Mouse (Mus musculus): ENCODE results near the gene Hs6st3. TPM values are rescaled to one million over a fixed set of nuclear protein-coding genes. Genes with fewer than 3 reads are reported as not detected.

Hs6st3 gene
- polyA plus RNA-seq, 1 experiment from 2014 or later = not detected

DNA sequence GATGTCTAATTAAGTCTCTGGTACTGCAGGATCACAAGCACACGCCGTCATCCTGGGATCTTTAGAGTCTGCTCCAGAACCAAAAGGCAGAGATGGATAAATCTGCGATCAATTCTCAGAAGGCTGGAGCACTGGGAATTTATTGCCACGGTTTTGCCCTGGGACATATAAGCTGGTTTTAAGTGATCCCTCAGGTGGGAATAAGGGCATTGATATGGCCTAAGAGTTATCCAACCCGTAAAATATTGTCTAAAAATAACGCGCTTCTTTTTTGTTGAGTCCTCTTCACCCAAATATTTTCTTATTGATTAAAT is 693.8 kb downstream of the Hs6st3 start:
- Histone ChIP-seq H3K9me3 (replicated peaks; ENCODE audit: control insufficient read depth, low read length) (no peaks in the 10 kb centered on the region), H3K9ac (ENCODE audit: low read depth, low read length) (no peak overlapping the region), H3K27me3 (ENCODE audit: control insufficient read depth, insufficient read depth, low read depth, low read length) (no peaks in the 10 kb centered on the region), H3K4me2 (ENCODE audit: low read depth, low read length) (no peak overlapping the region), H3K36me3 (ENCODE audit: control insufficient read depth, insufficient read depth) (no peaks in the 10 kb centered on the region), H3K27ac (ENCODE audit: low read length) (no peak overlapping the region), H3K4me3 (ENCODE audit: low read depth, low read length) (no peak overlapping the region), H3K4me1 (ENCODE audit: control insufficient read depth, low read depth, low read length) (no peaks in the 10 kb centered on the region)
- ATAC-seq (ENCODE audit: low read depth) = no peak
- WGBS (ENCODE audit: insufficient replicate concordance) = 68% methylated on average over 7 of the region's 7 CpGs

DNA sequence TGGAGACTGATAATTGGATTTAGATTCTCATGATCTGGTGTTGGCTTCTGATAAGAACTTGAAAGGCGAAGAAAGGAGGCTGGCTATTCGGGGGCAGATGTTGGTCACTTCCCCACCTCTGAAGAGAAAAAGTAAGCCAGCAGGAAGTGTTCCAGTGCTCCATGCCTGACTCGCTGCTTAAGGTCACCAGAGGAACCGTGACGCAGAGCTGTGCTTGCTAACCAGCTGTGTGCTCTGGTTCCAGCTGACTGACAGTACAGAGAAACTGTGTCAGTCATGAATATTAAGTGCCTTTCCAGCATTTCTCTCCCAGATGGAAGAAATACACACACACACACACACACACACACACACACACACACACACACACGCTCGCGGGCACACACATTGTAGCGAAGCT is 694.8 kb downstream of the Hs6st3 start:
- ATAC-seq (ENCODE audit: low read depth) = no peak
- H3K4me2 ChIP-seq (ENCODE audit: low read depth, low read length) = no peak overlapping the region
- WGBS (ENCODE audit: insufficient replicate concordance) = 47% methylated on average over 9 of the region's 9 CpGs
- no peak overlapping the region for H3K27ac ChIP-seq (ENCODE audit: low read length)
- H3K9me3 ChIP-seq (replicated peaks; ENCODE audit: control insufficient read depth, low read length) = no peaks in the 10 kb centered on the region
- no peak overlapping the region for H3K4me3 ChIP-seq (ENCODE audit: low read depth, low read length)
- H3K4me1 ChIP-seq (ENCODE audit: control insufficient read depth, low read depth, low read length) = no peaks in the 10 kb centered on the region
- no peaks in the 10 kb centered on the region for H3K27me3 ChIP-seq (ENCODE audit: control insufficient read depth, insufficient read depth, low read depth, low read length)
- no peaks in the 10 kb centered on the region for H3K36me3 ChIP-seq (ENCODE audit: control insufficient read depth, insufficient read depth)
- no peak overlapping the region for H3K9ac ChIP-seq (ENCODE audit: low read depth, low read length)

DNA sequence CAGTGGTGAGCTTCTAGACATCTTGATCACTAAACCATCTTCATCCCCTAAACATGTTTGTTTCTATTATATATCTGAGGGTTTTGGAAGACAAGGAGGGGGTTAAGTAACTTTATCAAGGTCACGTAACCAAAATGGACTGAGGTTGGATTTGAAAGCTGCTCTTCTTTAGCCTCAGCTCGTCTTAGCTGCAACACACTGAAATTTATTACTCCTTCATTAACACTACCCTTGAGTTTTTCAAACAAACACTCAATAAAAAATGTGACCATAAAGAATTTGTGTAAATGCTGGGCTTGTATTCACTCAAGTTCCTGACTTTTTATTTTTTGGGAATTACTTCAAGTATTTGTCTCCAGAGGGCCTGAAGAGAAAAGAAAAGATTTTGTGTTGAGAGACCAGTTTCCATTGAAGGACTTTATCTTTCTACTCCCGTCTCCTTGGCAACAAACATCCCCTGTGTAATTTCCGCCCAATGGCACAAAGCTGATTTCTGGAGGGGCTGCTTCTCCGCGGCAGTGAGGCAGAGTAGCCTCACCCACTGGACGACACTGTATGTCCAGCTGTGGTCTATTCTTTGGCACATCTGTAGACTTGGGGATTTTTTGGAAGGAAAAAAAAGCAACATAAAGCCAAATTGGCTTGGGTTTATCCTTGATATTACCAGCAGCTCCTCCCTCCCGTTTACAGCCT is 696.0 kb downstream of the Hs6st3 start:
- Histone ChIP-seq H3K4me1 (ENCODE audit: control insufficient read depth, low read depth, low read length) (no peaks in the 10 kb centered on the region), H3K9me3 (replicated peaks; ENCODE audit: control insufficient read depth, low read length) (no peaks in the 10 kb centered on the region), H3K4me3 (ENCODE audit: low read depth, low read length) (no peak overlapping the region), H3K27ac (ENCODE audit: low read length) (no peak overlapping the region), H3K27me3 (ENCODE audit: control insufficient read depth, insufficient read depth, low read depth, low read length) (no peaks in the 10 kb centered on the region), H3K4me2 (ENCODE audit: low read depth, low read length) (no peak overlapping the region), H3K36me3 (ENCODE audit: control insufficient read depth, insufficient read depth) (no peaks in the 10 kb centered on the region), H3K9ac (ENCODE audit: low read depth, low read length) (no peak overlapping the region)
- ATAC-seq (ENCODE audit: low read depth) = no peak
- 61% methylated on average over 8 of the region's 8 CpGs for WGBS (ENCODE audit: insufficient replicate concordance)

DNA sequence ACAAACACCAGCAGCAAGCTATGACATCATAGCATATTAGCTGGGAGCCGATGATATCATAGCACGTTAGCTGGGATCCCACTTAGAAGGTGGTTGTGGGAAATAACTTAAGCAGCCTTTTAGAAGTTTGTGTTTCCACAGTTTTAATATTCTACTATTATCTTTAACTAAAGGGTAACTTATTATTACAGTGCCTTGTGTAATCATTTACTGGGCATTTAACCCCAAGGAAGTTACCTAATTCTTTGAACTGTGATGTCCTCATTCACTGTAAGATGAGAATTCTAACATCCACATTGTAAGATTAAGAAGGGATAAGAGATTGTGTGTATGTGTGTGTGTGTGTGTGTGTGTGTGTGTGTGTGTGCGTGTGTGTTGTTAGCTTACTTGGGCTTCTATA is 697.9 kb downstream of the Hs6st3 start:
- Histone ChIP-seq H3K27me3 (ENCODE audit: control insufficient read depth, insufficient read depth, low read depth, low read length) (no peaks in the 10 kb centered on the region), H3K9me3 (replicated peaks; ENCODE audit: control insufficient read depth, low read length) (no peaks in the 10 kb centered on the region), H3K4me1 (ENCODE audit: control insufficient read depth, low read depth, low read length) (no peaks in the 10 kb centered on the region), H3K4me3 (ENCODE audit: low read depth, low read length) (no peak overlapping the region), H3K27ac (ENCODE audit: low read length) (no peak overlapping the region), H3K4me2 (ENCODE audit: low read depth, low read length) (no peak overlapping the region), H3K9ac (ENCODE audit: low read depth, low read length) (no peak overlapping the region), H3K36me3 (ENCODE audit: control insufficient read depth, insufficient read depth) (no peaks in the 10 kb centered on the region)
- ATAC-seq (ENCODE audit: low read depth) = no peak
- 76% methylated on average over 3 of the region's 3 CpGs for WGBS (ENCODE audit: insufficient replicate concordance)

DNA sequence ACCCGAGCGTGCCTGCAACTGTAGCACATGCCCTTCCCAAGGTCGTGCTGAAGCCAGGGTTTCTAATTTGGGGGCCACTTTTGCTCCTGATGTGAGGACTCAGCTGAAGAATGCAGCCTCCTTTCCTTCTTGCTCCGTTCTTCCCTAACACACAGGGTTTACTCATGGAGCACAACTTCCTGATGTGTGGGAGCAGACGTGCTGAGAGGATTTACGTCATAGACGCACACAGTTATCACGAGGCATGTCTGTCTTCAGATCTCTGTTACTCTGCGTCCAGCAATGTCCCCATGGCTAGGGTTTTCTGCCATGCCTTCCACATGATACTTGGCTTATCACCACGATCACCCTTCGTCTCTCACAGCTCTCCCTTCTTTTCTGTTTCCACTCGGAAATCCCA is 709.4 kb downstream of the Hs6st3 start:
- H3K4me1 ChIP-seq (ENCODE audit: control insufficient read depth, low read depth, low read length) = no peaks in the 10 kb centered on the region
- H3K9ac ChIP-seq (ENCODE audit: low read depth, low read length) = no peak overlapping the region
- no peak overlapping the region for H3K4me3 ChIP-seq (ENCODE audit: low read depth, low read length)
- H3K27ac ChIP-seq (ENCODE audit: low read length) = no peak overlapping the region
- WGBS (ENCODE audit: insufficient replicate concordance) = 44% methylated on average over 12 of the region's 12 CpGs
- no peaks in the 10 kb centered on the region for H3K9me3 ChIP-seq (replicated peaks; ENCODE audit: control insufficient read depth, low read length)
- no peak overlapping the region for H3K4me2 ChIP-seq (ENCODE audit: low read depth, low read length)
- no peaks in the 10 kb centered on the region for H3K27me3 ChIP-seq (ENCODE audit: control insufficient read depth, insufficient read depth, low read depth, low read length)
- ATAC-seq (ENCODE audit: low read depth) = no peak
- no peaks in the 10 kb centered on the region for H3K36me3 ChIP-seq (ENCODE audit: control insufficient read depth, insufficient read depth)

DNA sequence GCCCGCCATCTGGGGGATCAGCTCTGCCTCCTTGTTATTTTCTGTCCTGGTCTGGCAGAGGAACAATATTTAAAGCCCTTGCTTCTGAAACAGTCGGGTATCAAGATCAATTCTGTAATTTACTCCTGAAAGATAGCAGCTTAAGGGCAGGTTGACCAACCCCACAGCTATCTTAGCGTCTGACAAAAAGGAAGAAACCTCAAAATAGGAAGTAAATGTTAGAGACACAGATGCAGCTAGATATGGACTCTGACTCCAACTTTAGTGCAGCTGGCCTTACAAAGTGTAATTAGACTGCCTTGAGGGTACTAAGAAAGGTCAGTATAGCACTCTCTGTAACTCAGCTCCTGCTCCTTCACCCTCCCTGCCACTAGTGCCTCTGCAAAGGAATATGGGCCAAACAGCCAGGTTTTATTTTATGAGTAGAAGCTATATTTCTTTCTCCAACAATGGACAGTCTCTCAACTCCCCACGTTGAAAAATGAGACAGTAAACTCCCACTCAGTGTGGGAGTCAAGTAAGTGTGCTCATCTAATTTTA is 710.7 kb downstream of the Hs6st3 start:
- Histone ChIP-seq H3K27me3 (ENCODE audit: control insufficient read depth, insufficient read depth, low read depth, low read length) (no peaks in the 10 kb centered on the region), H3K4me1 (ENCODE audit: control insufficient read depth, low read depth, low read length) (no peaks in the 10 kb centered on the region), H3K4me2 (ENCODE audit: low read depth, low read length) (no peak overlapping the region), H3K9me3 (replicated peaks; ENCODE audit: control insufficient read depth, low read length) (no peaks in the 10 kb centered on the region), H3K27ac (ENCODE audit: low read length) (no peak overlapping the region), H3K4me3 (ENCODE audit: low read depth, low read length) (no peak overlapping the region), H3K36me3 (ENCODE audit: control insufficient read depth, insufficient read depth) (no peaks in the 10 kb centered on the region), H3K9ac (ENCODE audit: low read depth, low read length) (no peak overlapping the region)
- whole genome bisulfite sequencing (ENCODE audit: insufficient replicate concordance) = 26% methylated on average over 4 of the region's 4 CpGs
- no peak for ATAC-seq (ENCODE audit: low read depth)

DNA sequence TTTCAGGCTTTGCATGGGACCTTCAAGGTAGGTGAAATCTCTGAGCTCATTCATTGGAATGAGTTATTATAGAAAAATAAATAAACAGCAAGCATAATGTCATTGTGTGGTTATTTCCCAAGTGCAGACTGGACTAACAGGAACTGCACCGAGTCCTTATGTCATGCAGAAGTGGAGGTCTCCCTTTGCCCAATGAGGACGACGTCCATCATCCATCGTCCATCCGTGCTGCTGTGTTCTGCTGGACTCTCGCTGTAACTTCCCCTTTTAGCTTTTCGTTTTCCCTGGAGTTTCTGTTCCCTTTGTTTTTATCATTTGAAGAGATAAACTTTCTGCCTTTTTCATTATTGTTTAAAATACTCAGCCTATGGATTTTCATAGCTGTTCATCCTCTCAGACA is 711.2 kb downstream of the Hs6st3 start:
- no peak overlapping the region for H3K9ac ChIP-seq (ENCODE audit: low read depth, low read length)
- no peaks in the 10 kb centered on the region for H3K9me3 ChIP-seq (replicated peaks; ENCODE audit: control insufficient read depth, low read length)
- H3K36me3 ChIP-seq (ENCODE audit: control insufficient read depth, insufficient read depth) = no peaks in the 10 kb centered on the region
- H3K4me1 ChIP-seq (ENCODE audit: control insufficient read depth, low read depth, low read length) = no peaks in the 10 kb centered on the region
- H3K4me2 ChIP-seq (ENCODE audit: low read depth, low read length) = no peak overlapping the region
- no peak for ATAC-seq (ENCODE audit: low read depth)
- no peaks in the 10 kb centered on the region for H3K27me3 ChIP-seq (ENCODE audit: control insufficient read depth, insufficient read depth, low read depth, low read length)
- H3K27ac ChIP-seq (ENCODE audit: low read length) = no peak overlapping the region
- WGBS (ENCODE audit: insufficient replicate concordance) = 18% methylated on average over 7 of the region's 7 CpGs
- no peak overlapping the region for H3K4me3 ChIP-seq (ENCODE audit: low read depth, low read length)

DNA sequence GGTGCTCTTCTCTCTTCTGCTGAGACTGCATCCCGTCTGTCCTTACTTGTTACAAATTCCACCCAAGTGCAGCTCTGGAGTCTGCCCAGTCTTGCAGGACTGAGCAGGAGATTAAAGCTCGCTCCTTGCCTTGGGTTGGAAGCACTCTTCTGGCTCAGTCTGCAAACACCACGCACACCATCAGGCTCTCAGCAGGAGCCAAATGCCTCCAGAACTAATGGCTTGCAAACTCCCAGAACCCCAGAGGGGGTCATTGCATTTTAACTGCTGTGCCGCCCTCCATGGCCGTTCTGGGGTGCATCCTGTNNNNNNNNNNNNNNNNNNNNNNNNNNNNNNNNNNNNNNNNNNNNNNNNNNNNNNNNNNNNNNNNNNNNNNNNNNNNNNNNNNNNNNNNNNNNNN is 714.0 kb downstream of the Hs6st3 start:
- no peak for ATAC-seq (ENCODE audit: low read depth)
- WGBS (ENCODE audit: insufficient replicate concordance) = 34% methylated on average over 5 of the region's 5 CpGs
- Histone ChIP-seq H3K36me3 (ENCODE audit: control insufficient read depth, insufficient read depth) (no peaks in the 10 kb centered on the region), H3K9ac (ENCODE audit: low read depth, low read length) (no peak overlapping the region), H3K27ac (ENCODE audit: low read length) (no peak overlapping the region), H3K4me3 (ENCODE audit: low read depth, low read length) (no peak overlapping the region), H3K4me2 (ENCODE audit: low read depth, low read length) (no peak overlapping the region), H3K4me1 (ENCODE audit: control insufficient read depth, low read depth, low read length) (no peaks in the 10 kb centered on the region), H3K27me3 (ENCODE audit: control insufficient read depth, insufficient read depth, low read depth, low read length) (no peaks in the 10 kb centered on the region), H3K9me3 (replicated peaks; ENCODE audit: control insufficient read depth, low read length) (no peaks in the 10 kb centered on the region)

DNA sequence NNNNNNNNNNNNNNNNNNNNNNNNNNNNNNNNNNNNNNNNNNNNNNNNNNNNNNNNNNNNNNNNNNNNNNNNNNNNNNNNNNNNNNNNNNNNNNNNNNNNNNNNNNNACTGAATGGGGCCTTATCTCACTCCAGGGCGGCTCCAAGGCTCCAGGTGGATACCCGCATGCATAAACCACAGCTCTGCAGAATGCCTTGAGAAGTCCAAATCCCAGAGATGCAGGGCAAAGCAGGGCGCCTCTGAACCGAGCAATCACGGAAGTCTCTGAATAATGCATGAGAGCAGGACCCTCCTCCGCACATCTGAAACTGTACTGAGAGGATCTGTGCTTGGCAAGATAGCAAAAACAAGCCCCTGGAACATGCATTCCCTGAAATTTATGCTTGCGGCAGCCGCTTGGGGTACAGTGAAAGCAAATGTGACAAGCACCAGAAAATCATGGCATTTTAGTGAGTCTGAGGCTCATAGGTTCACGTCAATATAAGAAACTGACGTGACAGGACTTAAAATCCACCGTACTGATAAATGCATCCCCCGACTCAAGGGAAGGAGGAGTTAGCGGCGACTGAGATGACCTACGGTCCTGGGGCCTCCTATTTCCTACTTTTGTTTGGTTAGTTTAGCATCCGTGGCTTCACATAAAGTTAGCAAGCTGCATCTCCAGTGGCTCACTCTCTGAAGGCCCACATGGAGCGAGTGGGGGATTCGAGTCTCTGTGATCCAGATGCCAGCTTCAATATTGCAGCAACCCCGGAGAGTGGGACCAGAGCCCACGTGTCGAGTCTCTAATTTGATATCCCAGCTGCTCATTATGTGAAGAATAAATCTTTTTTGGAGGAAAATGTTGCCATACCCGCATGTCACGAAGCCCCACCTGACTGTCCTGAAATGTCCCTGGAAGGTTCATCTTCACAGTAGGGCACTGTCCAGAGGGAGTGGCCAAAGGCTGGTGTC is 719.5 kb downstream of the Hs6st3 start:
- no peak overlapping the region for H3K4me2 ChIP-seq (ENCODE audit: low read depth, low read length)
- H3K4me3 ChIP-seq (ENCODE audit: low read depth, low read length) = no peak overlapping the region
- H3K27me3 ChIP-seq (ENCODE audit: control insufficient read depth, insufficient read depth, low read depth, low read length) = no peaks in the 10 kb centered on the region
- H3K9me3 ChIP-seq (replicated peaks; ENCODE audit: control insufficient read depth, low read length) = no peaks in the 10 kb centered on the region
- no peak overlapping the region for H3K9ac ChIP-seq (ENCODE audit: low read depth, low read length)
- ATAC-seq (ENCODE audit: low read depth) = no peak
- H3K27ac ChIP-seq (ENCODE audit: low read length) = no peak overlapping the region
- 60% methylated on average over 23 of the region's 23 CpGs for WGBS (ENCODE audit: insufficient replicate concordance)
- H3K4me1 ChIP-seq (ENCODE audit: control insufficient read depth, low read depth, low read length) = no peaks in the 10 kb centered on the region
- no peaks in the 10 kb centered on the region for H3K36me3 ChIP-seq (ENCODE audit: control insufficient read depth, insufficient read depth)
